In genomic region chr10:10888521-10888920, GRCm38 (mm10) we compare ENCODE assay signal across 14 mouse cellular contexts.
DNase-seq lines count a peak whose midpoint lies in the region; TF ChIP-seq lines count a peak whose summit lies in the region.
"Had no signal": no experiment of that assay in that cellular context is flagged by ENCODE, and none has a peak within 500 bp of the region (broad histone marks: within the 10 kb centered on the region; RNA-seq: fewer than 3 reads in every experiment).

No protein-coding gene starts in this region.

- TF ChIP-seq CTCF in brain, embryonic 14.5 days (IDR thresholded peaks at IDR 0.05; ENCODE audit: borderline replicate concordance, extremely low read depth, insufficient read depth, insufficient read length), result no peak

- TF ChIP-seq POLR2A in brain, embryonic 14.5 days (IDR thresholded peaks at IDR 0.05; ENCODE audit: borderline replicate concordance, extremely low read depth, insufficient read depth, insufficient read length, poor library complexity, severe bottlenecking), result no peak

- DNase-seq in embryo, embryonic 10.5 days (ENCODE audit: low spot score), result peak; percentile 6
- DNase-seq in embryo, embryonic 9.5 days (ENCODE audit: extremely low spot score), result no peak
- DNase-seq in brain, embryonic 14.5 days (ENCODE audit: low read depth), result peak; percentile 55
- peak; percentile 47 for DNase-seq in cerebellum, adult 8-10 months
- peak; percentile 51 to 56 for DNase-seq in cerebellum, postnatal 36 days
- DNase-seq in heart, adult 9 months (ENCODE audit: low spot score in 2 of 2), result no peak
- no peak for DNase-seq in retina, embryonic 14.5 days (ENCODE audit: low spot score)
- DNase-seq: adrenal gland, postnatal 25 days; kidney, adult 9 months; lung, adult 18-20 months; lung, postnatal 10 days; right cerebral cortex, adult 18-20 months; right cerebral cortex, postnatal 4 days; thymus, postnatal 36 days had no signal

Comparison
In these comparisons a context has a peak if more than half of its experiments do, and no peak if none do; other contexts are left out.
1. DNase-seq: peak in embryo, embryonic 10.5 days (single experiment), brain, embryonic 14.5 days (single experiment), cerebellum, adult 8-10 months (single experiment) and cerebellum, postnatal 36 days (2 of 2); none in embryo, embryonic 9.5 days (single experiment), heart, adult 9 months (0 of 2) and retina, embryonic 14.5 days (single experiment).